Mouse (Mus musculus) lung, embryonic 15.5 days (tissue): Measurements from ENCODE around the gene Edem1. TPM values are rescaled to one million over a fixed set of nuclear protein-coding genes. Genes with fewer than 3 reads are reported as not detected.

Experiments
- ATAC-seq: fragments of 200-750 bp; cut with Nextera tagmentation; 2 replicates; pipeline ENCODE4 v1.8.0; 2017; ENCODE audit warnings: moderate number of reproducible peaks, borderline replicate concordance; ENCODE audit not compliant: low FRiP score, low TSS enrichment; ENCODE audit errors: extremely low read depth
- H3K27ac ChIP-seq: fragments of 300-500 bp; sonication (generic); 2 replicates; pipeline ENCODE4 v1.5.1; 2015; ENCODE audit warnings: moderate library complexity, mild to moderate bottlenecking, inconsistent platforms
- H3K27me3 ChIP-seq: fragments of 300-500 bp; sonication (generic); 2 replicates; pipeline ENCODE4 v1.6.1; 2015; ENCODE audit warnings: inconsistent platforms
- H3K36me3 ChIP-seq: fragments of 300-500 bp; sonication (generic); 2 replicates; pipeline ENCODE4 v1.6.1; 2015; ENCODE audit warnings: inconsistent platforms
- H3K4me1 ChIP-seq: fragments of 300-500 bp; sonication (generic); 2 replicates; pipeline ENCODE4 v1.6.1; 2015; ENCODE audit warnings: inconsistent platforms
- H3K4me2 ChIP-seq: fragments of 300-500 bp; sonication (generic); 2 replicates; pipeline ENCODE4 v1.6.1; 2015; ENCODE audit warnings: inconsistent platforms, mild to moderate bottlenecking, moderate library complexity
- H3K4me3 ChIP-seq: fragments of 300-500 bp; sonication (generic); 2 replicates; pipeline ENCODE4 v1.5.1; 2015; ENCODE audit warnings: mild to moderate bottlenecking, inconsistent platforms
- H3K9ac ChIP-seq: fragments of 300-500 bp; sonication (generic); 2 replicates; pipeline ENCODE4 v1.6.1; 2015; ENCODE audit warnings: inconsistent platforms
- H3K9me3 ChIP-seq: fragments of 300-500 bp; sonication (generic); 2 replicates; pipeline ENCODE4 v1.6.1; 2016; ENCODE audit warnings: inconsistent platforms
- WGBS: fragments of 180-500 bp; shearing (Covaris S2); methylation state at CpG from one replicate; pipeline ENCODE4 v1.1.7; 2015; 5-methylcytosine and 5-hydroxymethylcytosine counted together
- polyA plus RNA-seq: library from polyadenylated mRNA; unstranded; fragments of >200 nt; fragmentation: Nextera tagmentation; extraction: Ambion mirVana; gene quantifications from 2 replicates; pipeline ENCODE4 v1.2.1, GENCODE M21; 2015

Gene Edem1
- polyA plus RNA-seq, 1 experiment from 2014 or later: 27.3 TPM

DNA sequence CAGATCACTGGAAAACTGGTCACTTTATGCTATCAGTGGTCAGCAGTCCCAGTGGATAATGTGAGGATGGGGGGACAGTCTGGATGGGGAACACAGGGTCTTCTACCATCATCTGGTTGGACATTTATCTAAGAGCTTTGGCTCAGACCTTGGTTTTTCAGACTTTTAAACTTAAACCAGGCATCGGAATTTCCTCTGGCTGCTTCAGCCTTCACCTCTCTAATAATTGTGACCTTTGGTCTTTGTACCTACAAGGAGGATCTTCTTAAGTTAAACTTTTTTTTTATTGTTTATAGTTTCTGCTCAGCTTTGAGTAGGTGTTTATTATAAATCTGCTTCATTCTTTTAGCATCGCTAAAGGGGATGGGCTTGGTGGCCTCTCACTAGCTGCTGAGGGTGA is 55.4 kb downstream of the Edem1 start:
- Histone ChIP-seq H3K4me3 (no peak overlapping the region), H3K9ac (no peak overlapping the region), H3K36me3 (no peaks in the 10 kb centered on the region), H3K4me2 (no peak overlapping the region), H3K27me3 (no peaks in the 10 kb centered on the region), H3K4me1 (no peaks in the 10 kb centered on the region), H3K9me3 (no peaks in the 10 kb centered on the region), H3K27ac (no peak overlapping the region)
- no peak for ATAC-seq
- 36% methylated on average over 2 of the region's 2 CpGs for WGBS

DNA sequence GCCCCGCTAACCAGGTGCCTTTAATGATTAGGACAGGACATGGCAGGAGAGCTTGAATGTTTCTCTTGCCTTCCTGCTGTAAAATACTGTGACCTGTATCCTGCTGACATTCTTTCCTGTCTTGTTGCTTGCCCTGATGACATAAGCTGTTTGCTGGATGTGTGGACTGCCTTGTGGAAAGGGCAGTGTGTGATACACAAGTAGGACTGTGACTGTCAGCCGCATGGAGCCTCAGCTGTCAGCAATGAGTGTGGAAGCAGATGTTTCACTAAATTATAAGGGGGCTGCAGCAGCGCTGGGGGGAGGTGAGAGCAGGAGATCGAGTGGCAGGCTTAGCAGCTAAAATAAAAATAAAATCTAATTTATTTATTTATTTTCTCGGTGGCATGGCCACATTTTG is 56.2 kb downstream of the Edem1 start:
- H3K9me3 ChIP-seq: no peaks in the 10 kb centered on the region
- no peak overlapping the region for H3K9ac ChIP-seq
- H3K27ac ChIP-seq: no peak overlapping the region
- WGBS: 46% methylated on average over 5 of the region's 5 CpGs
- H3K27me3 ChIP-seq: no peaks in the 10 kb centered on the region
- no peak overlapping the region for H3K4me3 ChIP-seq
- no peak for ATAC-seq
- no peaks in the 10 kb centered on the region for H3K4me1 ChIP-seq
- H3K4me2 ChIP-seq: no peak overlapping the region
- H3K36me3 ChIP-seq: no peaks in the 10 kb centered on the region

DNA sequence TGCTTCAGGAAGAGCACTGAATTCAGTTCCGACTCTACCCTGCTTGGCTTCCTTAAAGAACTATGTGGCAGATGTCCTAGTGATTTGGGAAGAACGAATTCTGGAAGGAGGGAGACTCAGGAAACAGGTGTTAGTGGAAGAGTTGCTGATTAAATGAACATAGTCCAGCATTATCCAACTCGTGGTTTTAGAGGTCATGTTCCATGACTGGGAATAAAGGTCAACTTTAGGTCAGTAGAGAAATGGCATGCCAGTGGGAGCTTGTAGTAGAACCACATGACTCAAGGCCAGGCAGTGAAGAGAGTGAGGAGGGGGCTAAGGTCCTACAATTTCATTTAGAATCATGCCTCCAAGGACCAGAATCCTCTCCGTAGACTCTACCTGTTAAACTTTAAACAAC is 57.9 kb downstream of the Edem1 start:
- Histone ChIP-seq H3K27ac (no peak overlapping the region), H3K9me3 (no peaks in the 10 kb centered on the region), H3K36me3 (no peaks in the 10 kb centered on the region), H3K9ac (no peak overlapping the region), H3K4me2 (no peak overlapping the region), H3K4me1 (no peaks in the 10 kb centered on the region), H3K4me3 (no peak overlapping the region), H3K27me3 (no peaks in the 10 kb centered on the region)
- 52% methylated on average over 4 of the region's 4 CpGs for WGBS
- ATAC-seq: no peak

DNA sequence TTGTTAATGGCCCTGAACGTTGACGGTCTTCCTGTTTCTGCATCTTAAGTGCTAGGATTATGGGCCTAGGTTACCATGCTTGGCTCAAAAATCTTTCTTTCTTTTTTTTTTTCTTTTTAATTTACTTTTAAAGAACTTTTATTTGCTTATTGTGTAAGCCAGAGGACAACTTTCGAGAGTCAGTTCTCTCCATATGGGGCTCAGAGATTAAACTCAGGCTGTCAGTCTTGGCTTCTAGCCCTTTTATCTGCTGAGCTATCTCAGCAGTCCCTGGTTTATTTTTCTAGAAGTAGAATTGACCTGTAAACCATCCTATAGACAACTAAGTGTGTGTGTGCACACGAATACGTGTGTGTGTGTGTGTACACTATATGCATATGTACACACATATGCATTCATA is 64.1 kb downstream of the Edem1 start:
- WGBS: 66% methylated on average over 5 of the region's 5 CpGs

DNA sequence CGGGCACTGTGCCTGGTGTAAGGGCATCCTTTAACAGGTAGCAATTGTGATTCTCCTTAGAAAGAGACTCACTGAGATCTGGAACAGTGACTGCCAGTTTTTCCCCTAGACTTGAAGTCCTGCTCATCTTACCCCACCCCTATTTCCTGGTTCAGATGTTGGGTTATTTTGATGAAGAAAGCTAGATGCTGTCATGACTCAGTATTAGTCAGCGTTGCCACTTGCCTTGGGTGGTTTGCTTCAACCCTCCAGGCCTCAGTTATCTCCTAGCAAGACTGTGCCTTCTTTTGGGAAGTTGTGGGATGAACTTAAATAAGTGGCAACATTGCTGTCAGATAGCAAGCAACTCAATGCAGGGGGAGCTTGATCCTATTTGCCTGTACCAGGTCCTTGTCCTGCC is 66.7 kb downstream of the Edem1 start:
- Histone ChIP-seq H3K36me3 (no peaks in the 10 kb centered on the region), H3K4me2 (no peak overlapping the region), H3K4me3 (no peak overlapping the region), H3K27ac (no peak overlapping the region), H3K27me3 (no peaks in the 10 kb centered on the region), H3K9me3 (no peaks in the 10 kb centered on the region), H3K9ac (no peak overlapping the region), H3K4me1 (no peaks in the 10 kb centered on the region)
- ATAC-seq: no peak
- WGBS: 74% methylated on average over 2 of the region's 2 CpGs

More for the DNA sequence above, 64.1 kb downstream of the Edem1 start:
- no peaks in the 10 kb centered on the region for H3K4me1 ChIP-seq
- no peak overlapping the region for H3K9ac ChIP-seq
- no peak overlapping the region for H3K4me2 ChIP-seq
- H3K27ac ChIP-seq: no peak overlapping the region
- no peak for ATAC-seq
- H3K27me3 ChIP-seq: no peaks in the 10 kb centered on the region
- H3K36me3 ChIP-seq: no peaks in the 10 kb centered on the region
- no peak overlapping the region for H3K4me3 ChIP-seq
- H3K9me3 ChIP-seq: no peaks in the 10 kb centered on the region

DNA sequence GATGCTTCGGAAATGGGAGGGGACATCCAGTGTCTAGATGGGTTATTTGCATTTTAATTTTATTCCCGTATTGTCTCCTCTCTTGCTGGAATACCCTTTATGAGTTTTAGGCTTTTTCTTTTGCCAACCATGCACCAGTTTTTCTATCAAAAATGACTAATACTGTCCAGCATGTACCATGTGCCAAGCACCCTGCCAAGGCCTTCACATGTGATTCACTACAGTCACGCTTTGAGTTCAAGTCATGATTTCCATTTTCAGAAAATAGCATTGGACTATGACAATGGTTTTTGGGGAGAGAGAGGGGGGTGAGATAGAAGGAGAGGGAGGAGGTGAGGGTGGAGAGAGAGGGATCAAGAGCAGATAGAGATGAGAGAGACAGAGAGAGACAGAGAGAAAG is 67.5 kb downstream of the Edem1 start:
- no peak overlapping the region for H3K4me2 ChIP-seq
- H3K9me3 ChIP-seq: no peaks in the 10 kb centered on the region
- no peaks in the 10 kb centered on the region for H3K36me3 ChIP-seq
- H3K27ac ChIP-seq: no peak overlapping the region
- ATAC-seq: no peak
- no peaks in the 10 kb centered on the region for H3K27me3 ChIP-seq
- 92% methylated on average over 3 of the region's 3 CpGs for WGBS
- H3K4me1 ChIP-seq: no peaks in the 10 kb centered on the region
- no peak overlapping the region for H3K4me3 ChIP-seq
- no peak overlapping the region for H3K9ac ChIP-seq

DNA sequence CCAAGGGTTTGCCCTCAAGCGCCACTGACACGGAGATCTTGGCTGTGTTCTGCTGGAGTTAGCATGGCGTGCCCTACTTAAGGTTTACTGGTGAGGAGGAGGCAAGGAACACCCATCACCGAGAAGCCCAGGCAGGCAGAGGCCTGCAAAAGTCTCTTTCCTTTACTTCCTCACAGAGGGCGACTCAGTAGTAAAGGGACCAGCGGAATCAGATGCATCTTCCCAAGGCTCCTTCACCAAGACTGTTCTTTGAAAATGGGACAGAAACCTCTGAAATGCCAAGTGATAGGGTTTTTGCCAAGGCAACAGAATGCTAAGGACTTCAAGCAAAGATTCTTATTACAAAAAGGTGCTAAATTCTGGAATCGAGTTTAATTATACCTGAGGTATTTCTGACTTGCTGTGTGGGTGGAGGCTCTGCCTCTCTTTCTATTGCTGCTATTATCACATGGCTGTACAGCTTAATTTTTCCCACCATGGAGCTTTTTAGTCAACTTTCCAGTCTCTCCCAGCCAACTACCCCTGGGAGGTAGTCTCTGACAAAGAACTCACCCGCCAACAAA is 68.2 kb downstream of the Edem1 start:
- Histone ChIP-seq H3K9ac (no peak overlapping the region), H3K4me1 (no peaks in the 10 kb centered on the region), H3K36me3 (no peaks in the 10 kb centered on the region), H3K4me3 (no peak overlapping the region), H3K4me2 (no peak overlapping the region), H3K27me3 (no peaks in the 10 kb centered on the region), H3K9me3 (no peaks in the 10 kb centered on the region), H3K27ac (no peak overlapping the region)
- no peak for ATAC-seq
- 78% methylated on average over 8 of the region's 8 CpGs for WGBS

DNA sequence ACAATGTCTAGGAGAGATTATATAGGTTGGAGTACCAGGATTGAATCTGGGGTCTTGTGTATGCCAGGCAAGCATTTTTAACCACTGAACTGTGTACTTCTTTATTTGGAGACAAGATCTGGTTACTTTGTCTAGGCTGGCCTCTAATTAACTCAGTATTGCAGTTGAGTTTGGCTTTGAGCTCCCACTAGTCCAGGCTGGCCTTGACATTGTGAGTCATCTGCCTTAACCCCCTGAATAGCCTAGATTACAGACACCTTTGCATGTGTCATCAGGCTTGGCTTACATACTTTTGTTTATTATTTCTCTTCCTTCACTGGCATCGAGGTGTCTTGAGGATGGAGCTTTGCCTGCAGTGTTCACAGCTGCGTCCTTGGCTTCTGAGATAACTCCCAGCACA is 70.8 kb downstream of the Edem1 start:
- H3K27me3 ChIP-seq: no peaks in the 10 kb centered on the region
- H3K4me2 ChIP-seq: no peak overlapping the region
- H3K27ac ChIP-seq: no peak overlapping the region
- H3K9ac ChIP-seq: no peak overlapping the region
- H3K9me3 ChIP-seq: no peaks in the 10 kb centered on the region
- 32% methylated on average over 2 of the region's 2 CpGs for WGBS
- no peaks in the 10 kb centered on the region for H3K4me1 ChIP-seq
- ATAC-seq: no peak
- H3K36me3 ChIP-seq: no peaks in the 10 kb centered on the region
- no peak overlapping the region for H3K4me3 ChIP-seq

DNA sequence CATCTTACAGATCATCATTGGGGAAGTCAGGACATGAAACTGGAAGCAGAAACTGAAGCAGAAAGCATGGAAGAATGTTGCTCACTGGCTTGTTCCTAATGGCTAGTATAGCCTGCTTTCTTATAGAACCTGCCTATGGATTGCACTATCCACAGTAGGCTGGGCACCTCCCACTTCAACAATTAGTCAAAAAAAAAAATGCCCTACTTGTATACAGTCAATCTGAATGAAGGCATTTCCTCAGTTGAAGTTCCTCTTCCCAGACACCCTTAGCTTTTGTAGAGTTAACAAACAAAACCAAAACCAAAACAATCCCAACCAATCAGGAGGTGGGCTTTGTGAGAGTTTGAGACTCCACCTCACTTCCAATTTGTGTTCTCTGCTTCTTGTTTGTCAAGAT is 73.7 kb downstream of the Edem1 start:
- H3K36me3 ChIP-seq: no peaks in the 10 kb centered on the region
- H3K4me2 ChIP-seq: no peak overlapping the region
- no peak for ATAC-seq
- H3K4me3 ChIP-seq: no peak overlapping the region
- H3K27ac ChIP-seq: no peak overlapping the region
- no peaks in the 10 kb centered on the region for H3K9me3 ChIP-seq
- H3K27me3 ChIP-seq: no peaks in the 10 kb centered on the region
- H3K9ac ChIP-seq: no peak overlapping the region
- H3K4me1 ChIP-seq: no peaks in the 10 kb centered on the region

DNA sequence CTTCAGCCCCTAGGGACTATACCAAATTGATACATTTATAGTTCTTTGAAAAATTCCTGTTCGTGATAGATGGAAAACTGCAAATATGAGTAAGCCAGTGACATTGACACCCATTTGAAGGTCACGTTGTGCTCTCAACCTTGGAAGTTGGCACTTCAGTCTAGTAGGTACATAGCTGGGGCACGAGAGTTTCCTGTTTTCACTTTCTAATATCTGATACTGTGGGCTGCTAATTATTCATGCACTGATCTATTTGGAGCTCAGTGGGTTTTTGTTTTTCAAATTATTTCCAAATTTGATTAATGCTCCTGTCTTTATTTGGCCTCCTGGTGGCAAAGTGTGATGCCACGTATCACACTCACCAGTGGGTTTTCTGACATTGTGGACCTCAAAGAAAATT is 74.8 kb downstream of the Edem1 start:
- no peak overlapping the region for H3K27ac ChIP-seq
- no peak overlapping the region for H3K9ac ChIP-seq
- H3K36me3 ChIP-seq: no peaks in the 10 kb centered on the region
- no peak for ATAC-seq
- H3K4me1 ChIP-seq: no peaks in the 10 kb centered on the region
- WGBS: 76% methylated on average over 4 of the region's 4 CpGs
- no peak overlapping the region for H3K4me2 ChIP-seq
- H3K27me3 ChIP-seq: no peaks in the 10 kb centered on the region
- H3K4me3 ChIP-seq: no peak overlapping the region
- no peaks in the 10 kb centered on the region for H3K9me3 ChIP-seq

DNA sequence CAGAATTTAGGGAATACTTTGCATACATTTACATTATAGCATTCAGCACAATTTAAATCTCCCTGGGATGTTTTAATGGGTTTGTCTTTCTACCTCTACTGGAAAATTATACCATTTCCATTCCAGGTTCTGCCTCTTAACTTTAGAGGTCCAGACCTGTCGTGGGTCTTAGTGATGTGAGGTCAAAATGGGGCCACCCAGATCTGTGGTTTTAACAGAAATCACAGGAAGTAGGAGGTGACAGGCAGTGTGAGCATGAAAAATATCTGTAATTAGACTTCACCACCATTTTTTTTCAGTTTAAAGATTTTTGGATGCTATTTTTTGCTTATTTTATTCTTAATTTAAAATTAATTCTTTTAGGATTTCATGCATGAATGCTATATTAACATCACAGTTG is 78.1 kb downstream of the Edem1 start:
- Histone ChIP-seq H3K4me2 (no peak overlapping the region), H3K27ac (no peak overlapping the region), H3K9me3 (no peaks in the 10 kb centered on the region), H3K4me1 (no peaks in the 10 kb centered on the region), H3K4me3 (no peak overlapping the region), H3K9ac (no peak overlapping the region), H3K36me3 (no peaks in the 10 kb centered on the region), H3K27me3 (no peaks in the 10 kb centered on the region)
- no peak for ATAC-seq
- WGBS: 33% methylated on average over 1 of the region's 1 CpGs
